Mouse (Mus musculus) lung, postnatal 4 days (tissue): ENCODE data around the gene Olfr520.
"Not testable (repeated sequence)": the region's sequence is repeated elsewhere in the genome, so short reads cannot be mapped to it uniquely, and the experiment has no call there.

ENCODE experiments used
- DNase-seq, 2 experiments: peaks; one replicate each; pipeline ENCODE4 v3.0.0; 2021

Olfr520 gene

GRCm38 (mm10) chr7:99712431-99712830 lies 17.6 kb upstream of the Olfr520 start:
- no peak for DNase-seq

GRCm38 (mm10) chr7:99716536-99716935 lies 13.5 kb upstream of the Olfr520 start:
- DNase-seq = no peak

- DNase-seq = no peak
These were observed 4.5 kb downstream of the Olfr520 start for GRCm38 (mm10) chr7:99734612-99735011.

GRCm38 (mm10) chr7:99735491-99735890 lies 5.4 kb downstream of the Olfr520 start:
- DNase-seq = not testable (repeated sequence)

- DNase-seq = peak in 1 of 2 experiments; percentile 34
These were observed 9.2 kb downstream of the Olfr520 start for GRCm38 (mm10) chr7:99739276-99739675.

GRCm38 (mm10) chr7:99763207-99763606 lies 33.1 kb downstream of the Olfr520 start, which contains the start of gene Olfr521:
Gene Olfr521 (plus strand): TSS chr7:99763507.
- no peak for DNase-seq

GRCm38 (mm10) chr7:99781385-99781784 lies 51.3 kb downstream of the Olfr520 start:
- DNase-seq = peak in 1 of 2 experiments; percentile 22

- peak in 1 of 2 experiments; percentile 16 for DNase-seq
These were observed 51.8 kb downstream of the Olfr520 start for GRCm38 (mm10) chr7:99781916-99782315.

GRCm38 (mm10) chr7:99783421-99783820 lies 53.3 kb downstream of the Olfr520 start:
- DNase-seq = no peak

- no peak for DNase-seq
These were observed 55.5 kb downstream of the Olfr520 start for GRCm38 (mm10) chr7:99785553-99785952.
